Mouse (Mus musculus) kidney, embryonic 14.5 days (tissue): ENCODE measurements around the gene Nsmce1. TPM values are rescaled to one million over a fixed set of nuclear protein-coding genes. Genes with fewer than 3 reads are reported as not detected.
"Not testable (repeated sequence)": the region's sequence is repeated elsewhere in the genome, so short reads cannot be mapped to it uniquely, and the experiment has no call there.

Experiments used
- ATAC-seq: fragments of 200-750 bp; cut with Nextera tagmentation; 2 replicates; pipeline ENCODE4 v1.8.0; 2017; ENCODE audit warnings: moderate number of reproducible peaks, mild to moderate bottlenecking, moderate TSS enrichment, moderate library complexity; ENCODE audit not compliant: low FRiP score, low TSS enrichment
- H3K27ac ChIP-seq: fragments of 300-500 bp; sonication (generic); 2 replicates; pipeline ENCODE4 v1.5.1; 2014; ENCODE audit warnings: low read depth, mild to moderate bottlenecking, low read length, moderate library complexity, mixed read lengths
- H3K27me3 ChIP-seq: fragments of 300-500 bp; sonication (generic); 2 replicates; pipeline ENCODE4 v1.6.1; 2014; ENCODE audit warnings: mild to moderate bottlenecking, low read length; ENCODE audit not compliant: control insufficient read depth, insufficient read depth
- H3K36me3 ChIP-seq: fragments of 300-500 bp; sonication (generic); 2 replicates; pipeline ENCODE4 v1.6.1; 2014; ENCODE audit warnings: low read length, mixed read lengths; ENCODE audit not compliant: control insufficient read depth, insufficient read depth
- H3K4me1 ChIP-seq: fragments of 300-500 bp; sonication (generic); 2 replicates; pipeline ENCODE4 v1.6.1; 2014; ENCODE audit warnings: low read length, mixed read lengths; ENCODE audit not compliant: control insufficient read depth, insufficient read depth
- H3K4me2 ChIP-seq: fragments of 300-500 bp; sonication (generic); replicated peaks from 2 replicates; pipeline ENCODE4 v1.6.1; 2014; ENCODE audit warnings: low read depth, mild to moderate bottlenecking, low read length
- H3K4me3 ChIP-seq: fragments of 300-500 bp; sonication (generic); 2 replicates; pipeline ENCODE4 v1.5.1; 2014; ENCODE audit warnings: mild to moderate bottlenecking, low read length
- H3K9ac ChIP-seq: fragments of 300-500 bp; sonication (generic); 2 replicates; pipeline ENCODE4 v1.6.1; 2014; ENCODE audit warnings: low read depth, mild to moderate bottlenecking, low read length, moderate library complexity
- H3K9me3 ChIP-seq: fragments of 300-500 bp; sonication (generic); 2 replicates; pipeline ENCODE4 v1.6.1; 2016; ENCODE audit warnings: low read length; ENCODE audit not compliant: control insufficient read depth
- WGBS: fragments of 180-500 bp; shearing (Covaris S2); extraction: QIAGEN DNeasy Blood & Tissue Kit; methylation state at CpG from one replicate; pipeline ENCODE4 v1.1.7; 2014; 5-methylcytosine and 5-hydroxymethylcytosine counted together
- polyA plus RNA-seq: library from polyadenylated mRNA; unstranded; fragments of >200 nt; fragmentation: Nextera tagmentation; extraction: Ambion mirVana; gene quantifications from 2 replicates; pipeline ENCODE4 v1.2.1, GENCODE M21; 2014

The Nsmce1 gene
- polyA plus RNA-seq, 1 experiment from 2014 or later = 137 TPM

DNA sequence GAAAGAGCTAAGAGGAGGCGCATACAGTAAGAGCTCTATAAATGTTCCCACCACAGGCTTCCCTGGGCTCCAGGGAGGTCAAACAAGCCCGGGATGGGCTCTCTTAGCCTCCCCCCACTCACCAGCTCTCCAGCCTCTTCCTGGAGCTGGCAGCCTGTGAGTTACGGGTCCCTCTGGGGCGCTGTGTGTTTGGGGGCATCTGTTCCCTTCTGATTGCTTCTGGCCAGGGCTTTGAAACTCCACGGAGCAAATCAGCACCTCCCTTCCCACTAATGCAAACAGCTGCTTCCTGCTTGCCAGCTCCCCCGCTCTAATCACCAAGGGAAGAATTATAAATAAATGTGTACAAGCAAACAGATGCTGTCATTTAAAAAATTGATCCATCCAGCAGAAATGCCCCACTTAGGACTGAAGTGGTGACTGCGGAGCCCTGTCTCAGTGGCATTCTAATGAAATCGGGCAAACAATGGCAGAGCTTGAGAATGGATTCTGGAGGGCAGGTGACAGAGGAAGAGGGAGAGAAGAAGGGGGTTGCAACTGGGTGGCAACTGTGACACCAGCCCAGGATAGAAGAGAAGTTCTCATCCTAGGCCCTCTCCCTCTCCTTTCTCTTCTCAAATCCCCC lies 56.6 kb downstream of the Nsmce1 start:
- Histone ChIP-seq H3K27ac (no peak overlapping the region), H3K9me3 (no peaks in the 10 kb centered on the region)

DNA sequence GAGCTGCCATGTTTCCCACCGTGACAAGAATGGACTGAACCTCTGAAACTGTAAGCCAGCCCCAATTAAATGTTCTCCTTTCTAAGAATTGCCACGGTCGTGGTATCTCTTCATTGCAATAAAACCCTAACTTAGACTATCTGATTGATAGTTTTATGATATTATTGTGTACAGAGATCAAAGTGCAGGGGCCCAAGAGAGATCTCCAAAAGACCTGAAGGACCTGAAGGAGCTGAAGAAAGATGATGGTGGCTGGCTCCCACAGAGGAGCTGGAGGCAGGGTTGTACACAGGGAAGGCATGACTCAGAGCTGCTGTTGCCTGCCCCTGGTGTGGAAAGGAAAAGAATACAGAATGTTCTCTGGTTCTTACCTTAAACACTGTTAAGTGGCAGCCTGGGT lies 57.5 kb downstream of the Nsmce1 start:
- H3K4me1 ChIP-seq = no peaks in the 10 kb centered on the region
- no peak overlapping the region for H3K27ac ChIP-seq
- no peaks in the 10 kb centered on the region for H3K36me3 ChIP-seq
- WGBS = 66% methylated on average over 3 of the region's 3 CpGs
- no peak overlapping the region for H3K9ac ChIP-seq
- ATAC-seq = no peak
- H3K4me3 ChIP-seq = no peak overlapping the region
- no peaks in the 10 kb centered on the region for H3K27me3 ChIP-seq
- H3K4me2 ChIP-seq = no peak overlapping the region
- no peaks in the 10 kb centered on the region for H3K9me3 ChIP-seq

More for the DNA sequence above, 56.6 kb downstream of the Nsmce1 start:
- 30% methylated on average over 8 of the region's 8 CpGs for WGBS
- no peak overlapping the region for H3K9ac ChIP-seq
- H3K4me2 ChIP-seq = no peak overlapping the region
- no peaks in the 10 kb centered on the region for H3K4me1 ChIP-seq
- H3K36me3 ChIP-seq = no peaks in the 10 kb centered on the region
- H3K4me3 ChIP-seq = no peak overlapping the region
- no peak for ATAC-seq
- H3K27me3 ChIP-seq = no peaks in the 10 kb centered on the region

DNA sequence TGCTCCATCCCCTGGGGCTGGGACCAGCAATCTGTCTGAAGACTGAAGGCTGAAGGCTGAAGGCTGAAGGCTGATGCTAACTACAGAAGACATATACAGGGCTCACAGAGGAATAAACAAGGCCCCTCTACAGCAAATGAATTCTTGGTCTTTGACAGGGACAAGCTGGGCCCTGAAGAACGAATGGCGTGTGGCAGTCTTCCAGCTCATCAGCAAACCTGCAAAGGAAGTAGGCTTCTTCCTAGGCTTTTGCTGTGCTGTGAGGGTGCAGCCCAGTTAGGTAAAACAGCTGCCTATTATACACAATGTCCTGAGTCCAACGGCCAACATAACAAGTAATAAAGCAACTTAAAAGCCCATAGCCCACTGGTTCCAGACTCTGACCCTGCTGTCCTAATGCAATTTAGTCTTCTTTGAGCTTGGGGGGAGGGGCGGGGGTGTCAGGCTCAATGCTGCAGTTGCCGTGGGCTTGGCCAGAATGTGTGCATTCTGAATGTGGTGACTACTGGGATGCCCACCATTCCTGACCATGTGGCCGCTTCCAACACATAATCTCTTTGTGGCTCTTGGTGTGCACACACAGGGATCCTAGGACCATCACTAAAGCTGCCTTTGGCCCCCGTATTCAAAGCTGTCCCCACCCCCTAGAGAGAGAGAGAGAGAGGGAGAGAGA lies 61.1 kb downstream of the Nsmce1 start:
- no peak overlapping the region for H3K27ac ChIP-seq
- H3K27me3 ChIP-seq = no peaks in the 10 kb centered on the region
- H3K36me3 ChIP-seq = no peaks in the 10 kb centered on the region
- ATAC-seq = no peak
- H3K9me3 ChIP-seq = no peaks in the 10 kb centered on the region
- no peaks in the 10 kb centered on the region for H3K4me1 ChIP-seq
- H3K4me3 ChIP-seq = no peak overlapping the region
- H3K9ac ChIP-seq = no peak overlapping the region
- WGBS = 59% methylated on average over 7 of the region's 7 CpGs
- no peak overlapping the region for H3K4me2 ChIP-seq

DNA sequence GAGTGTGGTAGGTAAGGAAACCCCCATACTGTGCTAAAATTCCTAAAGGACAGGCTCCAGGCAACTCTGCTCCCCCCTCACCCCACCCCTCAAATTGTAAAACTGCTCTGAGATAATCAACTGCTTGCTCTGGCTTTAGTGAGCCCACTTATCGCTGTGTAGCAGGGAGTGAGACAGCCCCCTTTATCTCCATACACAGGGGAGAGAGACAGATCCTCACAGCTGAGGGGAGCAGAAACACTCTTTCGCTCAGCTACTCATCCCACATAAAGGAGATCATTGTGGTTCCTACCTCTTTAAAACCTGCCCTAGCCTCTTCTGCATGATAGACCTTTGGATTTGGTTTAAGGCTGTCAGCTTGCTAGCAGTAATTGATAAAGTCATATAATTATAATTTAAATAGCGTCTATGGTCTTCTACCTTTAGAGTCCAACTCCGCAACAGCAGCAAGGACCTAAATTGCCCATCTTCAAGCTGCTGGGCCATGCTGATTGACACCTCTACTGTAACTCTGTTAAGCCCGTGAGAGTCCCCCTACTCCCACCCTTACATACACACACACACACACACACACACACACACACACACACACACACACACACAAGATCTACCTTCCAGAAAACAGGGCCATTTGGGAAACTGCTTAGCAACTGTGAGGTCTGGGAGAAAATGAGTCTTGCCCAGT lies 62.4 kb downstream of the Nsmce1 start:
- H3K36me3 ChIP-seq, H3K9ac ChIP-seq, H3K4me2 ChIP-seq, H3K4me3 ChIP-seq, ATAC-seq, H3K27me3 ChIP-seq, H3K9me3 ChIP-seq, H3K27ac ChIP-seq, H3K4me1 ChIP-seq: not testable (repeated sequence)
- 83% methylated on average over 5 of the region's 5 CpGs for WGBS

DNA sequence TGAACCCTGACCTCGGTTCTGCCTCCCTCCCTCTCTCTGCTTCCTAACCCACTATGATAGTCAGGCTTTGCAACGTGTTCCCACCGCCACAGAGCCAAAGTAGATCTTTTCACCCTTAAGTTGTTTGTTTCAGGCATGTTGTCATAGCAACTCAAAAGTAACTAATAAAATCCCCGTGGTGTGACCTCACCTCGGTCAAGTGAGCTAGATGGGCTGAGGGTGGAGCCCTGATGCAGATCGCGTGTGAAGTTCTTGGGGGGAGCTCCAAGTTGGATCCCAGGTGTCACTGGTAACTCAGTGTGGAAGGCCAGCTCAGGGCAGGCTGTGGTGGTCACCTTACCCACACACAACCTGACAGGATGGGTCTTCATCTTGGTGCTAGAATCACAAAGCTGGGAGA lies 63.0 kb downstream of the Nsmce1 start:
- Histone ChIP-seq H3K4me1 (no peaks in the 10 kb centered on the region), H3K36me3 (no peaks in the 10 kb centered on the region), H3K4me2 (no peak overlapping the region), H3K27me3 (no peaks in the 10 kb centered on the region), H3K9me3 (no peaks in the 10 kb centered on the region), H3K9ac (no peak overlapping the region), H3K4me3 (no peak overlapping the region), H3K27ac (no peak overlapping the region)
- no peak for ATAC-seq
- 77% methylated on average over 7 of the region's 7 CpGs for WGBS

DNA sequence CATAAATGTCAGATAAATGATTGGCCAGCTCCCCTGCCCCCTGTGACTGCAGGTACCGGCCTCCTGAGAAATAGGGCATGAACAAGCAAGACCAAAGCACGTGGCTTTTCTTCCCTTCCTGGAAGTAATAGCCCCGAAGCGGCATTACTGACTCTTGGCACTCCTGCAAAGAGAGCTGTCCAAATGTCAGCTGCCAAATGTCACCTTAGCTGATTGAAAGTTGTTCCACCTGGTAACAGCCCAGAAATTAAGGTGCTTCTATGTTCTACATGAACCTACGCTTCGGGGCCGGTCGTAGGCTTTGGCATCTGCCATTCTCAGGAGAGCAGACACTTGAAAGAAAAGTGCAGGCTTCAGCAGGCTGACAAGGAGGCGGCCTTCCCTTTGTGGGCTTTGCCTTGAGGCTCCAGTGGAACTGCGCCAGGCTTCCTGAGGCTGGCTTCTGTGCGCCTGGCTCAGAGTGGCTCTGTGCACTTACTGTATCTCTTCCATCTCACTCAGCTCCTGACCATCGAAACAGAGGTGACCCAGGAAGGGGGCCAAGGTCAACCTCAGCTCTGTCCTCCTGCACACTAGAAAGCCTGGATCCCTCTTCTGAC lies 63.8 kb downstream of the Nsmce1 start:
- H3K4me1 ChIP-seq = no peaks in the 10 kb centered on the region
- H3K9ac ChIP-seq = no peak overlapping the region
- no peaks in the 10 kb centered on the region for H3K9me3 ChIP-seq
- no peaks in the 10 kb centered on the region for H3K36me3 ChIP-seq
- ATAC-seq = no peak
- H3K4me3 ChIP-seq = no peak overlapping the region
- WGBS = 67% methylated on average over 12 of the region's 12 CpGs
- H3K27ac ChIP-seq = no peak overlapping the region
- H3K4me2 ChIP-seq = no peak overlapping the region
- no peaks in the 10 kb centered on the region for H3K27me3 ChIP-seq

DNA sequence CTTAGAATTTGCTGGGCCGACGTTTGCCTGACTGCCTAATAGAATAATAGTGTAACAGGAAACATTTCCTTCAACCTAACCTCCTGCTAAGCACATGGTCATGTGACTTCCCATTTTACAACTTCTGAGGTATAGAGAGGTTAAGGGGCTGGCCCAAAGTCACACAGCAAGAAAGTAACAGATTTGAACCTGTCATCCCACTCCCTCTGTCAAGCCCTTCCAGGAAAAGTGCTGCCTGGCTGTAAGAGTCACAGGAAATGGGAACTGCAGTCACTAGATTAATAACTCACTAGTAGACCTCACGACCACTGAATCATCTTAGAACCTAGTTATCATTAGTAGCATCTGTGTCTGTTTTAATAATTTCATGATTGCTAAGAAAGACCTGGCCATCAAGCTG lies 68.3 kb downstream of the Nsmce1 start:
- 46% methylated on average over 3 of the region's 3 CpGs for WGBS
- no peak for ATAC-seq
- Histone ChIP-seq H3K4me3 (no peak overlapping the region), H3K4me1 (no peaks in the 10 kb centered on the region), H3K27me3 (no peaks in the 10 kb centered on the region), H3K27ac (no peak overlapping the region), H3K9me3 (no peaks in the 10 kb centered on the region), H3K9ac (no peak overlapping the region), H3K4me2 (no peak overlapping the region), H3K36me3 (no peaks in the 10 kb centered on the region)

DNA sequence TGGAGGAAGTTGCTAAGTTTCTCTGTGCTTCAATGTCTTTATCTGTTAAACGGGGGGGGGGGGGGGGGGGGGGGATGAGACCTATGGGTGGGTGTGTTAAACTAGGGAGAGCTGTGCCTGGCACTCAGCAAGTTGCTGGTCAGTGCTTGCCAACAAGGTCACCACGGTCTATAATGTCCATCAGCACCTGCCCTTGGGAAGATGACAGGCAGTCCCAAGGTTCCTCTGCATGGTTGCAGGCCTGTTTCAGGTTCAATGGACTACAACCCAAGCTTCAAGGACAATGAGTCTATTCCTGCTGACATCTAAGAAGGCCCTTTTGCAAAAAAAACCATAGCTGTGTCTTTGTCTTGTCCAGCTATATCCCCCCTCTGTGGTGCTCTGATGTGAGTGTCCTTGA lies 69.5 kb downstream of the Nsmce1 start:
- ATAC-seq = no peak
- Histone ChIP-seq H3K27ac (no peak overlapping the region), H3K27me3 (no peaks in the 10 kb centered on the region), H3K9me3 (no peaks in the 10 kb centered on the region), H3K4me3 (no peak overlapping the region), H3K9ac (no peak overlapping the region), H3K4me2 (no peak overlapping the region), H3K4me1 (no peaks in the 10 kb centered on the region), H3K36me3 (no peaks in the 10 kb centered on the region)
- 58% methylated on average over 2 of the region's 2 CpGs for WGBS

DNA sequence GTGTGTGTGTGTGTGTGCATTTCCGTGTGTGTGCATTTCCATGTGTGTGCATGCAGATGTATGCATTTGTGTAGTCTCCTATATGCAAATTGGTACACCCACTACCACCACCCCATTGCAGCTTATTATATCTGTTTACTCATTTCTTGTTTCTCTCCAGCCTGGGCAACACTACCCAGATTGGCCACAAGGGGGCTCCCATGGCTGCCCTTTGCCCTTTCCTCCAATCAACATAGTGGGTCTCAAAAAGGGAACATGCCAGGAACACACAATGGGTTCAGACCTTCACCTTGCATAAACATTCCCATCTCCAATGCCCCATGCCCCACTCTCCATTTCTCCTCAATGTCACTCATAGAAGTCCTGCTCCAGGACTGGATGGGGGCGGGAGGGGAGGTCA lies 71.2 kb downstream of the Nsmce1 start:
- no peak overlapping the region for H3K4me2 ChIP-seq
- ATAC-seq = no peak
- no peak overlapping the region for H3K9ac ChIP-seq
- H3K27ac ChIP-seq = no peak overlapping the region
- WGBS = 59% methylated on average over 2 of the region's 2 CpGs
- H3K4me1 ChIP-seq = no peaks in the 10 kb centered on the region
- H3K4me3 ChIP-seq = no peak overlapping the region
- no peaks in the 10 kb centered on the region for H3K27me3 ChIP-seq
- H3K9me3 ChIP-seq = no peaks in the 10 kb centered on the region
- H3K36me3 ChIP-seq = no peaks in the 10 kb centered on the region
